Mouse (Mus musculus): ENCODE results near the gene Usp39.

- TF ChIP-seq CTCF (IDR thresholded peaks at IDR 0.05; ENCODE audit: low read depth), result no peak
- TF ChIP-seq EP300 (optimal IDR thresholded peaks at IDR 0.05), result no peak
These were observed 43.3 kb upstream of the Usp39 start for GRCm38 (mm10) chr6:72388266-72388665.

All from stomach, postnatal 0 days (tissue).